Mouse (Mus musculus) forebrain, embryonic 16.5 days (tissue): ENCODE results near the gene Hddc2. TPM values are rescaled to one million over a fixed set of nuclear protein-coding genes. Genes with fewer than 3 reads are reported as not detected.

ENCODE experiments used
- ATAC-seq: fragments of 200-750 bp; cut with Nextera tagmentation; 2 replicates; pipeline ENCODE4 v1.8.0; 2017; ENCODE audit warnings: mild to moderate bottlenecking, moderate library complexity
- H3K27ac ChIP-seq: fragments of 300-500 bp; sonication (generic); 2 replicates; pipeline ENCODE4 v1.5.1; 2014; ENCODE audit warnings: low read length, control low read depth
- H3K27me3 ChIP-seq: fragments of 300-500 bp; sonication (generic); replicated peaks from 2 replicates; pipeline ENCODE4 v1.6.1; 2014; ENCODE audit warnings: low read length; ENCODE audit not compliant: control insufficient read depth, insufficient read depth
- H3K36me3 ChIP-seq: fragments of 300-500 bp; sonication (generic); 2 replicates; pipeline ENCODE4 v1.6.1; 2014; ENCODE audit not compliant: control insufficient read depth, insufficient read depth
- H3K4me1 ChIP-seq: fragments of 300-500 bp; sonication (generic); replicated peaks from 2 replicates; pipeline ENCODE4 v1.6.1; 2014; ENCODE audit warnings: low read length; ENCODE audit not compliant: control insufficient read depth, insufficient read depth
- H3K4me2 ChIP-seq: fragments of 300-500 bp; sonication (generic); 2 replicates; pipeline ENCODE4 v1.6.1; 2014; ENCODE audit warnings: mild to moderate bottlenecking, low read length, control low read depth
- H3K4me3 ChIP-seq: fragments of 300-500 bp; sonication (generic); replicated peaks from 2 replicates; pipeline ENCODE4 v1.5.1; 2014; ENCODE audit warnings: mild to moderate bottlenecking, low read length, control low read depth
- H3K9ac ChIP-seq: fragments of 300-500 bp; sonication (generic); replicated peaks from 2 replicates; pipeline ENCODE4 v1.6.1; 2014; ENCODE audit warnings: low read depth, low read length, control low read depth
- H3K9me3 ChIP-seq: fragments of 300-500 bp; sonication (generic); 2 replicates; pipeline ENCODE4 v1.6.1; 2016; ENCODE audit warnings: low read length; ENCODE audit not compliant: control insufficient read depth
- WGBS: fragments of 180-500 bp; shearing (Covaris S2); extraction: QIAGEN DNeasy Blood & Tissue Kit; methylation state at CpG from one replicate; pipeline ENCODE4 v1.1.7; 2014; 5-methylcytosine and 5-hydroxymethylcytosine counted together
- polyA plus RNA-seq: library from polyadenylated mRNA; unstranded; fragments of >200 nt; fragmentation: Nextera tagmentation; extraction: Ambion mirVana; gene quantifications from 2 replicates; pipeline ENCODE4 v1.2.1, GENCODE M21; 2015

The Hddc2 gene
- polyA plus RNA-seq = 52.2 and 53.0 TPM in 2 replicates

DNA sequence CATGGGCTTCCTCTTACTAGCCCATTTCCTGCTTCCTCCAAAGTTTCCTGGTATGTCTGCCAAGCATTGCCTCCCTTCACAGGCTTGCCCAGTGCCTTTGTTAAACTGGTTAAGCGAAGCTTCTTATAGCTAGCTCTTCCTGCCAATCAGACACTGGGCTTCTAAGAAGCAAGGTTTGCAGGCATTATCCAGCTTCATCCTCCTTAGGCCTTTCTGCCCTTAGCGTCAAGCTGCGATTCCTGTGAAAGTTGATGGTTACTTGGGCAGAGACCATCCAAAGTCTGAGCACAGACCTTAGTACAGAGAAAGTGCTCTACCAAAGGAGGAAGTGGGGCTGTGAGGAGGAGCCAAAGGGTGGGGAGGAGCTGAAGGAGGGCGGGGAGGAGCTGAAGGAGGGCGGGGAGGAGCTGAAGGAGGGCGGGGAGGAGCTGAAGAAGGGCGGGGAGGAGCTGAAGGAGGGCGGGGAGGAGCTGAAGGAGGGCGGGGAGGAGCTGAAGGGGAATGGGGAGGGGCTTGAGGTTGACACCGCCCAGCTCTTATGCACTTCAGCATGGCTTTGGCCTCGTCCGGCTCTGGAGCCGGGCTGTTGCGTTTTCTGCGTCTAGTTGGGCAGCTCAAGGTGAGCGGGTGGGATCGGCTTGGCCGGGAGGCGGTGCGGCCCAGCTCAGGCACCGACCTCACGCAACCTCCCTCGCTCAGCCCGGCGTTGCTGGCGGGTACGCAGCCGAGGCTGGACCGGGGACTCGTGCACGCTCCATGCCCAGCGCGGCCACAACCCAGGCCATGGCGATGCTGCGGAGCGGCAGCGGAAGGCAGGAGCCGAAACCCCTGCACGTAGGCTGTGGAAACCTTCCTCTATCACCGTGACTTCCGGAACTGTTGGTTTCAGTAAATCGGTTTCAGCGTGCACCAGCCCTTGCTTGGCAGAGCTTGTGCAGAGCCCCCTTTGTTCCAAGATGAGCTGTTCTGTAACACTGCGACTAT is at the start of gene Hddc2:
TSS of gene Hddc2 (plus strand) at position 519 of the 984 bp plus-strand sequence.
- peak within 1 kb of the TSS; percentile 80 for H3K27ac ChIP-seq
- H3K9me3 ChIP-seq = no peaks in the 10 kb centered on the region; the same call in 1 of the 2 replicates
- peak; percentile 94 for ATAC-seq
- H3K4me3 ChIP-seq = peak within 1 kb of the TSS; percentile 83
- H3K36me3 ChIP-seq = no peaks in the 10 kb centered on the region
- 3% methylated on average over 39 of the region's 44 CpGs for WGBS
- H3K27me3 ChIP-seq = no peaks in the 10 kb centered on the region
- H3K9ac ChIP-seq = peak within 1 kb of the TSS; percentile 82
- H3K4me2 ChIP-seq = peak within 1 kb of the TSS; percentile 63
- H3K4me1 ChIP-seq = peaks cover 7% of the 10 kb centered on the region

GRCm38 (mm10) chr10:31272738-31273137 is 40.4 kb upstream of the Hddc2 start:
- Histone ChIP-seq H3K4me3 (no peak overlapping the region), H3K4me1 (no peaks in the 10 kb centered on the region), H3K4me2 (no peak overlapping the region), H3K27me3 (no peaks in the 10 kb centered on the region), H3K9me3 (no peaks in the 10 kb centered on the region), H3K36me3 (no peaks in the 10 kb centered on the region), H3K27ac (no peak overlapping the region), H3K9ac (no peak overlapping the region)
- 68% methylated on average over 2 of the region's 2 CpGs for WGBS
- ATAC-seq = no peak

GRCm38 (mm10) chr10:31273171-31273570 is 40.0 kb upstream of the Hddc2 start:
- Histone ChIP-seq H3K9me3 (no peaks in the 10 kb centered on the region), H3K4me3 (no peak overlapping the region), H3K9ac (no peak overlapping the region), H3K27me3 (no peaks in the 10 kb centered on the region), H3K4me2 (no peak overlapping the region), H3K36me3 (no peaks in the 10 kb centered on the region), H3K27ac (no peak overlapping the region), H3K4me1 (no peaks in the 10 kb centered on the region)
- no peak for ATAC-seq
- 33% methylated on average over 1 of the region's 1 CpGs for WGBS

DNA sequence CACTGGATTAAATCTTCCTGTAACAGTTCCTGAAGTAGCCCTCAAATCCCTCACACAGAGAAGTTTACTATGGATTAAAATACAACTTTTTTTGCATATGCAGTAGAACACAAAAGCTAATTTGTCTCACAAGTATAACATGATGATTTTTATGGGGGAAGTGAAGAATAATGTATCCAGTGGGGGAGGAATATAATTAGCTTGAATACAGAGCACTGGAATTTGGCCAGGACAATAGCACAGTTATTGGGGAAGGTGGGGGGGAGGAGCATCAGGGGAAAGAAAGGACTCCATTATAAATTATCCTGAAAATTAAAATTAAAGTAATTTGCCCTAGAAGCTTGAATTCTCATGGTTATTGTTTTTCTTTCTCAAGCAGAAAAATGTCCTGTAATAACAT is 25.4 kb upstream of the Hddc2 start:
- no peaks in the 10 kb centered on the region for H3K36me3 ChIP-seq
- no peak overlapping the region for H3K9ac ChIP-seq
- H3K27ac ChIP-seq = no peak overlapping the region
- no peak for ATAC-seq
- H3K9me3 ChIP-seq = no peaks in the 10 kb centered on the region
- H3K27me3 ChIP-seq = no peaks in the 10 kb centered on the region
- H3K4me2 ChIP-seq = no peak overlapping the region
- H3K4me1 ChIP-seq = no peaks in the 10 kb centered on the region
- H3K4me3 ChIP-seq = no peak overlapping the region

- Histone ChIP-seq H3K27me3 (no peaks in the 10 kb centered on the region), H3K9ac (no peak overlapping the region), H3K4me3 (no peak overlapping the region), H3K27ac (no peak overlapping the region), H3K4me2 (no peak overlapping the region), H3K36me3 (no peaks in the 10 kb centered on the region), H3K9me3 (no peaks in the 10 kb centered on the region), H3K4me1 (no peaks in the 10 kb centered on the region)
- no peak for ATAC-seq
- WGBS = 94% methylated on average over 4 of the region's 4 CpGs
Measured at GRCm38 (mm10) chr10:31288697-31289390, 24.3 kb upstream of the Hddc2 start.

- peak; percentile 28; the same call in 1 of the 2 replicates for ATAC-seq
- Histone ChIP-seq H3K9me3 (no peaks in the 10 kb centered on the region), H3K9ac (no peak overlapping the region), H3K27me3 (no peaks in the 10 kb centered on the region), H3K36me3 (no peaks in the 10 kb centered on the region), H3K4me2 (no peak overlapping the region), H3K27ac (no peak overlapping the region), H3K4me3 (no peak overlapping the region), H3K4me1 (no peaks in the 10 kb centered on the region; the same call in 1 of the 2 replicates)
- WGBS = 16% methylated on average over 5 of the region's 5 CpGs
Measured at GRCm38 (mm10) chr10:31295705-31296104, 17.5 kb upstream of the Hddc2 start.

- Histone ChIP-seq H3K36me3 (no peaks in the 10 kb centered on the region), H3K4me3 (no peak overlapping the region), H3K4me2 (no peak overlapping the region), H3K9me3 (no peaks in the 10 kb centered on the region), H3K27ac (no peak overlapping the region), H3K27me3 (no peaks in the 10 kb centered on the region), H3K9ac (no peak overlapping the region), H3K4me1 (no peaks in the 10 kb centered on the region; the same call in 1 of the 2 replicates)
- 0% methylated on average over 1 of the region's 1 CpGs for WGBS
- ATAC-seq = no peak
Measured at GRCm38 (mm10) chr10:31296458-31296857, 16.7 kb upstream of the Hddc2 start.

DNA sequence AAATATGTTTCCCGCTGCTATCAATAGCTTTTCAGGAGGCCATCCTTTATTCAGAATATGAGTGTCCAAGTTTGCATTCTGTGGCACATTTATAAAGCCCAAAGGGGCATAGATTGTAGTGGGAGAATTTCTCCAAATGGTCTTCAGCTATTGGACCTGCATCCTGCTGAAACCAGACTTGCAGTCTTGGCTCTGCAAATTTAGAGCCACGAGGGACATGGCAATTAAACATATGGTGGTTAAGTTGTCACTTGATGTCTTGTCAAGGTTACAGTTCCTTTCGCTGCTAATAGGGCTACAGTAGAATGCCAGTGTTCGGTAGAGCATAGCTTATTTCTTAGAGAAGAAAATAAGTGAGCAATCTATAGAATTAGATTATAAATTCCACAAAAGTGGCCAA is 16.1 kb upstream of the Hddc2 start:
- no peaks in the 10 kb centered on the region; the same call in 1 of the 2 replicates for H3K4me1 ChIP-seq
- ATAC-seq = no peak
- H3K9me3 ChIP-seq = no peaks in the 10 kb centered on the region
- H3K9ac ChIP-seq = no peak overlapping the region
- H3K4me3 ChIP-seq = no peak overlapping the region
- 52% methylated on average over 4 of the region's 4 CpGs for WGBS
- H3K27me3 ChIP-seq = no peaks in the 10 kb centered on the region
- no peaks in the 10 kb centered on the region for H3K36me3 ChIP-seq
- no peak overlapping the region for H3K4me2 ChIP-seq
- no peak overlapping the region for H3K27ac ChIP-seq

GRCm38 (mm10) chr10:31298263-31298662 is 14.9 kb upstream of the Hddc2 start:
- Histone ChIP-seq H3K4me1 (no peaks in the 10 kb centered on the region; the same call in 1 of the 2 replicates), H3K4me3 (no peak overlapping the region), H3K27me3 (no peaks in the 10 kb centered on the region), H3K4me2 (no peak overlapping the region), H3K27ac (no peak overlapping the region), H3K9me3 (no peaks in the 10 kb centered on the region), H3K36me3 (no peaks in the 10 kb centered on the region), H3K9ac (no peak overlapping the region)
- no peak for ATAC-seq
- WGBS = 42% methylated on average over 2 of the region's 2 CpGs
